Mouse (Mus musculus) c-Kit-negative CD71-positive TER-119-positive erythroid progenitor cells, embryonic 14.5 days (primary cell): ENCODE results near the gene Nono.

Experiments used
- DNase-seq: peaks from one replicate; pipeline ENCODE4 v3.0.0-alpha.2; 2013; ENCODE audit warnings: low read depth, low spot score

Nono gene

DNA sequence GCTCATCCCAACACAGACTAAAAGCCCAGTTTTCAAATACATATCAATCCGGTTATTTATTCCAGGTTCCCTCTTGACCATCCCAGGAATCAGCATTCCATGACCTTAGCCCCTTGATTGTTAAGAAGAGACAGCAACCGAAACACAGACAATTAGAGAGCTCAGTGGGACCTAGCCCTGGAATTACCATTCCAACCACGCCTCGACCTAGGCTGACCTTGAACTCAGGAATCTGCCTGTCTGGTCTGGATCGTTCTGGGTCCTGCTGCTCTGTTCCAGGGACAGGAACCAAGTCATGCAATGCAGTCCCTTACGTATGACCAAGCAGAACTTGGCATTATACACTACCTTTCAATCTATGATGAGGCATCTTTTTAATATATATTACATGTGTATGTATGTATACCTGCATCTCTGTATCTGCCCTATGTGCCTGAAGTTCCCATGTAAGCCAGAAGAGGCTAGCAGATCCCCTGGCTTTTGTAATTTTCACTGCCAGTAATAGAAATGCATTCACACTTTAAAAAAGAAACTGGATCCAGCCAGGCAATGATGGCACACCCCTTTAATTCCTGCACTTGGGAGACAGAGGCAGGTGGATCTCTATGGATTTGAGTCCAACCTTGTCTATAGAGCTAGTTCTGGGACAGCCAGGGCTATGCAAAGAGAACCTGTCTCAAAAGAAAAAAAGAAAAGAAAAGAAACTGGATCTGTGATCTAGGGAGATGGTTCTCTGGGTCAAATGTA, 52.7 kb downstream of the Nono start:
- DNase-seq = no peak

DNA sequence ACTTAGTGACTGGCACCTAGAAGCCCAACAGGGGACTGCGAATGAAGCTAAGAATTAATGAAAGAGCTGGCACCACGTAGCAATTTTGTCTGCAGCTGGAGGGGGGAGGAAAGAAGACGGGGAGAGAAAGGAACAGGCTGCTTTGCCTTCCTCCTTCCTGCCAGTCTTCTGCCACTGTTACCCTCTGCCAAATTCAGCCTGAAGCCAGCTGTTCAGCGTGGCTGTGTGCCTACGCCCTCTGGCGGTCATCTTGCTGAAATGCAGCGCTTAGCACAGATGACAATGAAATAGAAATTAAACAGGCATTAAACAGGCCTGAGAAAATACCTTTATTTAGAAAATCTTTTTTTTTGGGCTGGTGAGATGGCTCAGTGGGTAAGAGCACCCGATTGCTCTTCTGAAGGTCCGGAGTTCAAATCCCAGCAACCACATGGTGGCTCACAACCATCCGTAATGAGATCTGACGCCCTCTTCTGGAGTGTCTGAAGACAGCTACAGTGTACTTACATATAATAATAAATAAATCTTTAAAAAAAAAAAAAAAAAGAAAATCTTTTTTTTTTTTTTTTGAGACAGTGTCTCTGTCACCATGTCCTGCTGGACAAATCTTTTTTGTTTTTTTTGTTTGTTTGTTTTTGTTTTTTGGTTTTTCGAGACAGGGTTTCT, 57.5 kb downstream of the Nono start:
- DNase-seq = peak; percentile 13
